Mouse (Mus musculus) E14TG2a.4 (cell line): Measurements from ENCODE around the gene Acads.

ENCODE experiments used
- CTCF ChIP-seq: conservative IDR thresholded peaks from 2 replicates; pipeline ENCODE4 v1.5.1; 2014; ENCODE audit warnings: low read length
- NANOG ChIP-seq: IDR thresholded peaks from 2 replicates; pipeline ENCODE4 v1.6.1; 2014; ENCODE audit warnings: borderline replicate concordance, low read length, mixed read lengths
- POU5F1 ChIP-seq: IDR thresholded peaks from 2 replicates; pipeline ENCODE4 v1.6.1; 2014; ENCODE audit warnings: low read length, borderline replicate concordance

GRCm38 (mm10) chr5:115132465-115132864 lies 13.3 kb upstream of the Acads start:
- TF ChIP-seq CTCF (no peak), NANOG (no peak), POU5F1 (no peak)
